Mouse (Mus musculus) bone marrow macrophage, adult 2 months (primary cell): ENCODE results near the gene Ciapin1.

Experiments used
- CTCF ChIP-seq: IDR thresholded peaks from 2 replicates; pipeline ENCODE4 v1.5.1; 2012; ENCODE audit warnings: low read depth, mild to moderate bottlenecking, low read length, moderate library complexity
- POLR2A ChIP-seq: IDR thresholded peaks from 2 replicates; pipeline ENCODE4 v1.6.1; 2012; ENCODE audit warnings: mild to moderate bottlenecking, low read depth, low read length, borderline replicate concordance

DNA sequence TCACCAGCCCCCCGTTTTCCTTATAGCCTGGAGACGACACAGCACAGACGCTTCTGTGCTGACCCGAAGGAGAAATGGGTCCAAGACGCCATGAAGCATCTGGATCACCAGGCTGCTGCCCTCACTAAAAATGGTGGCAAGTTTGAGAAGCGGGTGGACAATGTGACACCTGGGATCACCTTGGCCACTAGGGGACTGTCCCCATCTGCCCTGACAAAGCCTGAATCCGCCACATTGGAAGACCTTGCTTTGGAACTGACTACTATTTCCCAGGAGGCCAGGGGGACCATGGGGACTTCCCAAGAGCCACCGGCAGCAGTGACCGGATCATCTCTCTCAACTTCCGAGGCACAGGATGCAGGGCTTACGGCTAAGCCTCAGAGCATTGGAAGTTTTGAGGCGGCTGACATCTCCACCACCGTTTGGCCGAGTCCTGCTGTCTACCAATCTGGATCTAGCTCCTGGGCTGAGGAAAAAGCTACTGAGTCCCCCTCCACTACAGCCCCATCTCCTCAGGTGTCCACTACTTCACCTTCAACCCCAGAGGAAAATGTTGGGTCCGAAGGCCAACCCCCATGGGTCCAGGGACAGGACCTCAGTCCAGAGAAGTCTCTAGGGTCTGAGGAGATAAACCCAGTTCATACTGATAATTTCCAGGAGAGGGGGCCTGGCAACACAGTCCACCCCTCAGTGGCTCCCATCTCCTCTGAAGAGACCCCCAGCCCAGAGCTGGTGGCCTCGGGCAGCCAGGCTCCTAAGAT, 58.4 kb downstream of the Ciapin1 start:
- TF ChIP-seq POLR2A: no peak
- no peak for TF ChIP-seq CTCF
